Mouse (Mus musculus): Measurements from ENCODE around the gene Ddx41. TPM values are rescaled to one million over a fixed set of nuclear protein-coding genes. Genes with fewer than 3 reads are reported as not detected.

The Ddx41 gene
- polyA plus RNA-seq, 1 experiment from 2014 or later: 56.7 TPM

GRCm38 (mm10) chr13:55567949-55568348, 31.5 kb upstream of the Ddx41 start:
- H3K4me1 ChIP-seq: peaks cover 18% of the 10 kb centered on the region
- H3K27me3 ChIP-seq: no peaks in the 10 kb centered on the region
- no peak overlapping the region for H3K27ac ChIP-seq
- H3K36me3 ChIP-seq: peaks cover 18% of the 10 kb centered on the region; the same call in 1 of the 2 replicates
- H3K9me3 ChIP-seq: no peaks in the 10 kb centered on the region
- no peak for ATAC-seq (ENCODE audit: insufficient number of reproducible peaks, low FRiP score, low TSS enrichment, low read depth)
- H3K4me2 ChIP-seq: no peak overlapping the region
- no peak overlapping the region for H3K9ac ChIP-seq
- H3K4me3 ChIP-seq: no peak overlapping the region
- 84% methylated on average over 2 of the region's 2 CpGs for WGBS

DNA sequence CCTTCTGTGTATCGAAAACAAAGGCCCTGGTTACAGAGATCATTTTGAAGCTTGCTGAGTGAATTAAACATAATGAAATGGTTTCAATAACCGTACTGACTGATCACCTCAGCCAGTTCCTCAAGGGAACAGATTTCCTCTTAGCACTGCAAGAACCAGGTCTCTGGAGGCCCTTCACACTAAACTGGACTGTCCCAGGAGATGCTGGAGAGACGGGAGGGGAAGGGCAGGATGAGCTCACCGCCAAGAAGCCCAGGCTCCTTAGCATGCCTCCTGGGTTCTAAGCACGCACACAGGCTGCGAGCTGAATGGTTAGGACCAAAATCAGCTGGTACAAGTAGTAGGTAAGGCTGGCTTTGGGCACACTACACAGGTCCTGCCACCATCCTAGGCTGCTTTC, 30.5 kb upstream of the Ddx41 start:
- Histone ChIP-seq H3K4me2 (no peak overlapping the region), H3K27me3 (no peaks in the 10 kb centered on the region), H3K36me3 (peaks cover 18% of the 10 kb centered on the region; the same call in 1 of the 2 replicates), H3K4me3 (no peak overlapping the region), H3K27ac (no peak overlapping the region), H3K4me1 (peaks cover 14% of the 10 kb centered on the region), H3K9me3 (no peaks in the 10 kb centered on the region), H3K9ac (no peak overlapping the region)
- WGBS: 88% methylated on average over 6 of the region's 6 CpGs
- ATAC-seq (ENCODE audit: insufficient number of reproducible peaks, low FRiP score, low TSS enrichment, low read depth): no peak

GRCm38 (mm10) chr13:55563266-55563879, 26.9 kb upstream of the Ddx41 start:
- WGBS: 56% methylated on average over 7 of the region's 7 CpGs
- Histone ChIP-seq H3K9ac (no peak overlapping the region), H3K4me1 (no peaks in the 10 kb centered on the region; the same call in 1 of the 2 replicates), H3K27me3 (no peaks in the 10 kb centered on the region), H3K36me3 (peaks cover 14% of the 10 kb centered on the region; the same call in 1 of the 2 replicates), H3K4me2 (no peak overlapping the region), H3K4me3 (no peak overlapping the region), H3K9me3 (no peaks in the 10 kb centered on the region), H3K27ac (no peak overlapping the region)
- ATAC-seq (ENCODE audit: insufficient number of reproducible peaks, low FRiP score, low TSS enrichment, low read depth): no peak

DNA sequence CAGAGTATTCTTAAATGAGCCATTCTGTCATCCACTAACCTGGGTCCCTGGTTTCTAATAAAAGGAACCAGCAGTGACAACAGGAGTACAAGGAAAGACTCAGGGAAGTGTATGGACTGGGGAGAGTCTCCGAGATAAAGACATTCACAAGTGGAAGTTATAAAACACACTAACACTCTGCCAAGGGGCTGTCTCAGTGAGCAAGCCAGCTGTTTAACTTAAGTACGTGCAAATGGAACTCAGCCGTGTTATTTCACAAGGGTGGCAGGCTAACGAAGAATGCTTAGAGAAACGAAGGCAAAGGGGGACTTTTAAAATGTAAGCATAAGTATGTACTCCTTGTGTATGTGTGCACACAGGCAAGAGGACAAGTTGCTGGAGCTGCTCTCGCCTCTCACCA, 21.0 kb upstream of the Ddx41 start:
- Histone ChIP-seq H3K9ac (no peak overlapping the region), H3K27ac (no peak overlapping the region), H3K36me3 (peaks cover 40% of the 10 kb centered on the region), H3K9me3 (no peaks in the 10 kb centered on the region), H3K4me2 (no peak overlapping the region), H3K4me3 (no peak overlapping the region), H3K4me1 (no peaks in the 10 kb centered on the region), H3K27me3 (no peaks in the 10 kb centered on the region)
- 66% methylated on average over 6 of the region's 6 CpGs for WGBS
- no peak for ATAC-seq (ENCODE audit: insufficient number of reproducible peaks, low FRiP score, low TSS enrichment, low read depth)

- peaks cover 55% of the 10 kb centered on the region for H3K36me3 ChIP-seq
- H3K27ac ChIP-seq: no peak overlapping the region
- H3K27me3 ChIP-seq: no peaks in the 10 kb centered on the region
- no peak overlapping the region for H3K4me2 ChIP-seq
- H3K9me3 ChIP-seq: no peaks in the 10 kb centered on the region
- H3K4me1 ChIP-seq: no peaks in the 10 kb centered on the region
- no peak overlapping the region for H3K9ac ChIP-seq
- 89% methylated on average over 9 of the region's 9 CpGs for WGBS
- H3K4me3 ChIP-seq: no peak overlapping the region
- no peak for ATAC-seq (ENCODE audit: insufficient number of reproducible peaks, low FRiP score, low TSS enrichment, low read depth)
Measured at GRCm38 (mm10) chr13:55555921-55556320, 19.5 kb upstream of the Ddx41 start.

DNA sequence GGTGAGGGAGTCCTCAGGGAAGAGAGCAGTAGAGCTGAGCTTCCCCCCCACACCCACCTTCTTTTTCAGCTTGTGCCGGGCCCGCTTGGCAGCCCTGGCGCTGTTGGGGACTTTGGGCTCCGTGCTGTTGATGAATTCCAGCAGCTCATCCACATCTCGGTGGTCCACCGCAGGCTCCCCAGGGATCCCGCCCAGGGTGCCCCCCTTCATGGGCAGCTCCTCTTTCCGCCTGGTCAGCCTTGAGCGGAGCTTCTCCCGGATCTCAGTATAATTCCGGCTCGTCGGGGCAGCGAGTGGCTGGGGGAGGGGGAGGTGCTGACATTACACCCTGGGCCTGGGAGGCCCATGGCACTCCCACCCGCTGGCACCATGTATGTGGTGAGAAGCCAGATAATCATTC, 12.6 kb upstream of the Ddx41 start:
- no peak for ATAC-seq (ENCODE audit: insufficient number of reproducible peaks, low FRiP score, low TSS enrichment, low read depth)
- no peaks in the 10 kb centered on the region for H3K9me3 ChIP-seq
- WGBS: 91% methylated on average over 15 of the region's 15 CpGs

GRCm38 (mm10) chr13:55548426-55548825, 12.0 kb upstream of the Ddx41 start:
- no peaks in the 10 kb centered on the region for H3K9me3 ChIP-seq
- no peak overlapping the region for H3K9ac ChIP-seq
- H3K4me1 ChIP-seq: no peaks in the 10 kb centered on the region
- peaks cover 99% of the 10 kb centered on the region for H3K36me3 ChIP-seq
- ATAC-seq (ENCODE audit: insufficient number of reproducible peaks, low FRiP score, low TSS enrichment, low read depth): no peak
- no peak overlapping the region for H3K4me3 ChIP-seq
- 89% methylated on average over 5 of the region's 5 CpGs for WGBS
- no peak overlapping the region for H3K4me2 ChIP-seq
- H3K27ac ChIP-seq: no peak overlapping the region
- no peaks in the 10 kb centered on the region for H3K27me3 ChIP-seq

More for the DNA sequence above, 12.6 kb upstream of the Ddx41 start:
- H3K4me3 ChIP-seq: no peak overlapping the region
- H3K27me3 ChIP-seq: no peaks in the 10 kb centered on the region
- no peak overlapping the region for H3K27ac ChIP-seq
- H3K36me3 ChIP-seq: peaks cover 99% of the 10 kb centered on the region
- H3K9ac ChIP-seq: no peak overlapping the region
- no peak overlapping the region for H3K4me2 ChIP-seq
- no peaks in the 10 kb centered on the region for H3K4me1 ChIP-seq

DNA sequence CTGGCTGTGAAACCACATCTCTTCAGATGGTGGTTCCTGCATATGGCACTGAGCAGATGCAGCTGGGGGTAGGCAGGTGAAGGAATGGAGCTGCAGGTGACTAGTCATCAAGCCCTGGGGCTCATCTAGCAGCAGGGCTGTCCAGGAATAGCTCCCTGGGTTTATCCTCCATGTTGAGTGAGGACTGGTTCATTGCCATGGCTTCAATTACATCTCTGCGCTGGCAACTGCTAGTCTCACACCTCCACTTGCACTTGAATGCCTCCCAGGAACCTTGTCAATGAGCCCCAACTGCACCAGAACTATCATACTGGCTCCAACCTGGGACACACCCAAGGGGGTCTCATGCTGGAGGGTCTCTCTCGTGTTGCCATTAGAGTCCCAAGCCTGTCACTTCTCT, 11.5 kb upstream of the Ddx41 start:
- H3K9ac ChIP-seq: no peak overlapping the region
- no peak for ATAC-seq (ENCODE audit: insufficient number of reproducible peaks, low FRiP score, low TSS enrichment, low read depth)
- H3K27ac ChIP-seq: no peak overlapping the region
- 86% methylated on average over 2 of the region's 2 CpGs for WGBS
- no peak overlapping the region for H3K4me2 ChIP-seq
- no peaks in the 10 kb centered on the region for H3K4me1 ChIP-seq
- peaks cover 99% of the 10 kb centered on the region for H3K36me3 ChIP-seq
- no peak overlapping the region for H3K4me3 ChIP-seq
- H3K27me3 ChIP-seq: no peaks in the 10 kb centered on the region
- H3K9me3 ChIP-seq: no peaks in the 10 kb centered on the region

GRCm38 (mm10) chr13:55544792-55545191, 8.3 kb upstream of the Ddx41 start:
- no peak overlapping the region for H3K27ac ChIP-seq
- no peaks in the 10 kb centered on the region for H3K27me3 ChIP-seq
- no peaks in the 10 kb centered on the region for H3K9me3 ChIP-seq
- no peak for ATAC-seq (ENCODE audit: insufficient number of reproducible peaks, low FRiP score, low TSS enrichment, low read depth)
- H3K4me1 ChIP-seq: no peaks in the 10 kb centered on the region
- no peak overlapping the region for H3K9ac ChIP-seq
- no peak overlapping the region for H3K4me3 ChIP-seq
- 90% methylated on average over 6 of the region's 6 CpGs for WGBS
- peaks cover 99% of the 10 kb centered on the region for H3K36me3 ChIP-seq
- H3K4me2 ChIP-seq: no peak overlapping the region

DNA sequence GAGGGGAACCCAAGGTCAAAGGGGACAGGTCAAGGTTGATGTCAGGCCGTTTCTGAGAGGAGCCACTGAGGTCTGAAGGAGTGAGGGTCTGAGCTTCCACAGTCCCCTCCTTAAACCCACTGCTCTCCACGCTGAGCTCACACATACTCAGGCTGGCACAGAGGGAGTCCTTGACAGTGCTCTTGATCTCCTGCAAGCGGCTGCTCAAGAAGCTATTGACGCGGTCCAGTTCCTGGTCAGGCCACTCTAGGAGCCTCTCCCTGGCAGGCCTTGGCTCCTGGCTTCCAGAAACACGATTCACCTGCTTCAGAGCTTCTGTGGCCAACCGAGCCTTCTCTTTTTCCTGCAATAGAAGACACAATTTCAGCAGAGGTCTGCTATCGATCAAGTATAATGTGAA, 7.0 kb upstream of the Ddx41 start:
- no peak overlapping the region for H3K4me3 ChIP-seq
- H3K4me2 ChIP-seq: no peak overlapping the region
- H3K36me3 ChIP-seq: peaks cover 99% of the 10 kb centered on the region
- H3K4me1 ChIP-seq: no peaks in the 10 kb centered on the region
- H3K9ac ChIP-seq: no peak overlapping the region
- 88% methylated on average over 8 of the region's 8 CpGs for WGBS
- H3K27me3 ChIP-seq: no peaks in the 10 kb centered on the region
- no peak for ATAC-seq (ENCODE audit: insufficient number of reproducible peaks, low FRiP score, low TSS enrichment, low read depth)
- H3K9me3 ChIP-seq: no peaks in the 10 kb centered on the region
- no peak overlapping the region for H3K27ac ChIP-seq

GRCm38 (mm10) chr13:55542891-55543290, 6.4 kb upstream of the Ddx41 start:
- Histone ChIP-seq H3K4me2 (no peak overlapping the region), H3K4me1 (no peaks in the 10 kb centered on the region), H3K36me3 (peaks cover 99% of the 10 kb centered on the region), H3K9ac (no peak overlapping the region), H3K9me3 (no peaks in the 10 kb centered on the region), H3K27me3 (no peaks in the 10 kb centered on the region), H3K4me3 (no peak overlapping the region), H3K27ac (no peak overlapping the region)
- no peak for ATAC-seq (ENCODE audit: insufficient number of reproducible peaks, low FRiP score, low TSS enrichment, low read depth)
- WGBS: 97% methylated on average over 4 of the region's 4 CpGs

DNA sequence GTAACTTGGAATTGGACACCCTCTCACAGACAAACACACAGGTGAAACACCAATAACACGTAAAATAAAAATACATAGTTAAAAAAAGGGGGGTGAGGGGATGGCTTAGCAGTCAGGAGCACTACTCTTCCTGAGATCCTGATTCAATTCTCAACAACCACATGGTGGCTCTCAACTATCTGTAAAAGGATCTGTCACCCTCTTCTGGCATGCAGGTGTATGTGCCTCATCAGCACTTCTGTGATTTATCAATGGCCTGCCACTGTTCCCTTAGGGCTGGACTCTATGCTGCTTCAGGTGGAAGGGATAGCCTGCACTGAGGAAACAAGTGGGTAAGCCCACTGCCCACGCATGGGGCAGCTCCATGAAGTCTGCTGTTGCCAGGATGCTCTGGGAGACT, 4.5 kb upstream of the Ddx41 start:
- no peak overlapping the region for H3K4me3 ChIP-seq
- no peak overlapping the region for H3K9ac ChIP-seq
- no peak overlapping the region for H3K27ac ChIP-seq
- H3K36me3 ChIP-seq: peaks cover 84% of the 10 kb centered on the region
- no peak for ATAC-seq (ENCODE audit: insufficient number of reproducible peaks, low FRiP score, low TSS enrichment, low read depth)
- H3K4me2 ChIP-seq: no peak overlapping the region
- WGBS: 97% methylated on average over 2 of the region's 2 CpGs
- no peaks in the 10 kb centered on the region for H3K27me3 ChIP-seq
- H3K4me1 ChIP-seq: 0 out of 2 replicates have a peak, but pooled peaks cover 5% of the 10 kb centered on the region
- no peaks in the 10 kb centered on the region for H3K9me3 ChIP-seq

GRCm38 (mm10) chr13:55535796-55536193, 663 bp downstream of the Ddx41 start:
- WGBS: 17% methylated on average over 17 of the region's 17 CpGs
- ATAC-seq (ENCODE audit: insufficient number of reproducible peaks, low FRiP score, low TSS enrichment, low read depth): no peak
- Histone ChIP-seq H3K4me2 (peak overlapping the region; percentile 91), H3K9ac (peak overlapping the region; percentile 87), H3K27me3 (no peaks in the 10 kb centered on the region), H3K4me3 (peak overlapping the region; percentile 83), H3K4me1 (peaks cover 15% of the 10 kb centered on the region), H3K27ac (peak overlapping the region; percentile 72), H3K9me3 (no peaks in the 10 kb centered on the region), H3K36me3 (peaks cover 70% of the 10 kb centered on the region)

Measured in limb, embryonic 15.5 days (tissue).